Mouse (Mus musculus) hindbrain, embryonic 16.5 days (tissue): ENCODE results near the gene Prkg1. TPM values are rescaled to one million over a fixed set of nuclear protein-coding genes. Genes with fewer than 3 reads are reported as not detected.

ENCODE experiments used
- ATAC-seq: fragments of 200-750 bp; cut with Nextera tagmentation; 2 replicates; pipeline ENCODE4 v1.8.0; 2017; ENCODE audit warnings: moderate TSS enrichment, moderate library complexity
- H3K27ac ChIP-seq: fragments of 300-500 bp; sonication (generic); 2 replicates; pipeline ENCODE4 v1.5.1; 2014; ENCODE audit warnings: low read depth, mild to moderate bottlenecking, control low read depth, low read length, moderate library complexity
- H3K27me3 ChIP-seq: fragments of 300-500 bp; sonication (generic); replicated peaks from 2 replicates; pipeline ENCODE4 v1.6.1; 2014; ENCODE audit warnings: low read length; ENCODE audit not compliant: control insufficient read depth, insufficient read depth
- H3K36me3 ChIP-seq: fragments of 300-500 bp; sonication (generic); 2 replicates; pipeline ENCODE4 v1.6.1; 2014; ENCODE audit warnings: mild to moderate bottlenecking, low read length, moderate library complexity, mixed read lengths; ENCODE audit not compliant: control insufficient read depth, insufficient read depth
- H3K4me1 ChIP-seq: fragments of 300-500 bp; sonication (generic); 2 replicates; pipeline ENCODE4 v1.6.1; 2014; ENCODE audit warnings: low read depth, low read length; ENCODE audit not compliant: control insufficient read depth, insufficient read depth
- H3K4me2 ChIP-seq: fragments of 300-500 bp; sonication (generic); 2 replicates; pipeline ENCODE4 v1.6.1; 2014; ENCODE audit warnings: mild to moderate bottlenecking, low read length, control low read depth, moderate library complexity
- H3K4me3 ChIP-seq: fragments of 300-500 bp; sonication (generic); 2 replicates; pipeline ENCODE4 v1.5.1; 2014; ENCODE audit warnings: mild to moderate bottlenecking, low read length, control low read depth, moderate library complexity
- H3K9ac ChIP-seq: fragments of 300-500 bp; sonication (generic); 2 replicates; pipeline ENCODE4 v1.6.1; 2014; ENCODE audit warnings: low read depth, mild to moderate bottlenecking, control low read depth, low read length, moderate library complexity
- H3K9me3 ChIP-seq: fragments of 300-500 bp; sonication (generic); 2 replicates; pipeline ENCODE4 v1.6.1; 2014; ENCODE audit warnings: mild to moderate bottlenecking, low read length, moderate library complexity; ENCODE audit not compliant: control insufficient read depth
- WGBS: fragments of 180-500 bp; shearing (Covaris S2); extraction: QIAGEN DNeasy Blood & Tissue Kit; methylation state at CpG from one replicate; pipeline ENCODE4 v1.1.7; 2014; 5-methylcytosine and 5-hydroxymethylcytosine counted together
- polyA plus RNA-seq: library from polyadenylated mRNA; unstranded; fragments of >200 nt; fragmentation: Nextera tagmentation; extraction: Ambion mirVana; gene quantifications from 2 replicates; pipeline ENCODE4 v1.2.1, GENCODE M21; 2015

The Prkg1 gene
- polyA plus RNA-seq, 1 experiment from 2014 or later: 4.8 TPM

DNA sequence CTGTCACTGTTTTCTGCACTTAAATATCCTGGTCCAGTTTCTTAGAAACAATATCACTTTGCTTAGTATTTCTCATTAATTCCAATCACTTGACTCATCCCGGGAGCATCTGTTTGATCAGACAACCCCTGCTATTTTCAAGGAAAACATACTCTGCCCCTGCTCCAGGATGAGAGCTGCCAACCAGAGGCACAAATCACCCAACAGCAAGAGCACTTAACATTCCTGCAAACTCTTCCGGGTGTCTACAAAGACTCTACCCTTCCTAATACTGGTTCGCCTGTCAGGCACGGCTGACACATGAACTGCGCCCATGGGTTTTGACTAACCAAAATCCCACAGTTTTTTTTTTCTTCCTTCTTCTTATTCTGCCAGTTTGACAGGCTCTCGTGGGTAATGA lies 65.9 kb downstream of the Prkg1 start:
- H3K4me1 ChIP-seq: no peaks in the 10 kb centered on the region
- no peak overlapping the region for H3K4me2 ChIP-seq
- no peaks in the 10 kb centered on the region for H3K9me3 ChIP-seq
- no peak overlapping the region for H3K4me3 ChIP-seq
- H3K27me3 ChIP-seq: no peaks in the 10 kb centered on the region
- ATAC-seq: no peak
- H3K27ac ChIP-seq: no peak overlapping the region
- WGBS: 78% methylated on average over 6 of the region's 6 CpGs
- H3K36me3 ChIP-seq: no peaks in the 10 kb centered on the region
- H3K9ac ChIP-seq: no peak overlapping the region

DNA sequence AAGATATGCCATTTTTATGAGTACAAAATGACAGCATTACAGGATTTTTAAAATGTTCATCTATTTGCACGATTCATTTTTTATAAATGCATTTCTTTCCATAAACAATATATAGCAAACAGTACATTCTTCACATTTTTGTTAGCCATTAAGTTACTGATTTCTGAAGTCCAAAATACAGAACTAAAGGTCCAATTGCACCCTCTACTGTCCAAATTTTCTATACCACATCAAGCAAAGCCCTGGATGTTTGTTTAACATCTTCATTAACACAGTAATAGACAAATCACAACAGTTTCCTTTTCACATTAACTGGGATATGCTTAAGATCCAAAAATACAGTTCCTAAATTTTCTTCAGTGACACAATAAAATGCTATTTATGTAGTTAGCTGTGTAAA lies 84.0 kb downstream of the Prkg1 start:
- H3K4me2 ChIP-seq: no peak overlapping the region
- 39% methylated on average over 1 of the region's 1 CpGs for WGBS
- H3K9ac ChIP-seq: no peak overlapping the region
- H3K9me3 ChIP-seq: no peaks in the 10 kb centered on the region
- no peaks in the 10 kb centered on the region for H3K36me3 ChIP-seq
- no peak for ATAC-seq
- H3K4me1 ChIP-seq: no peaks in the 10 kb centered on the region
- H3K27ac ChIP-seq: no peak overlapping the region
- no peak overlapping the region for H3K4me3 ChIP-seq
- H3K27me3 ChIP-seq: no peaks in the 10 kb centered on the region

DNA sequence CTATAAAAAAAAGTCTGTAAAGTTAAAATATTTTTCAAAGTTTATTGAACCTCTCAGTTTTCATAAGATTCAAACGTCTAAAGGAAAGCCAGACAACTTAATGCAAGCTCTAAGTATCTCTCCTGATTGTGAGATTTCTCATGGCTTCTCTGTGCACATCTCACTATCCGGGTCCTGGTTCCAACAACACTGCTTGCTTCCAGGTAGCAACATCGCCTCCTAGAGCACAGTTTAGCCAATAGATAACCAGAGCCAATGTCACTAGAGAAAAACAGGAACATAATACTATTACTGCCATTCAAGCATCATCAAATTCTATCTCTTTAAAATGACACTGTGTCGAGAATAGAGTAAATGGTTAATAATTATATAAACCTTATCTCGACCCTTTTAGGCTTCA lies 86.5 kb downstream of the Prkg1 start:
- Histone ChIP-seq H3K27me3 (no peaks in the 10 kb centered on the region), H3K4me3 (no peak overlapping the region), H3K9me3 (no peaks in the 10 kb centered on the region), H3K4me1 (no peaks in the 10 kb centered on the region), H3K36me3 (no peaks in the 10 kb centered on the region), H3K9ac (no peak overlapping the region), H3K4me2 (no peak overlapping the region), H3K27ac (no peak overlapping the region)
- 51% methylated on average over 5 of the region's 5 CpGs for WGBS
- ATAC-seq: no peak

DNA sequence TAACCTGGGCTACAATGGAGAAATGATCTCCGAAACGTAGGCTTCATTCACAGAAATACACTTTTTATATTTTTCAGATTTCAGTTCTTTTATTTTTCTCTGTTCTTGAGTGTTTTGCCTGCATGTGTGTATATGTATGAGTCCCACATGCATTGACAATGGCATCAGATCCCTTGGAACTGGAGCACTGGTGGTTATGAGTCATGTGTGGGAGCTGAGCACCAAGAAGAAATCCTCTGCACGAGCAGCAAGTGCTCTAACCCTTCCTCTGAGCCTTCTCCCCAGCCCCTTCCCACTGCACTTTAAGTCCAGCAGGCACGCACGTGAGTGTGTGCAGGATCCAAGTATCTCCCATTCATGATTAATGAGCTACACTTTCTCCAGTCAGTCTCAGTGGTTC lies 93.1 kb downstream of the Prkg1 start:
- Histone ChIP-seq H3K27ac (no peak overlapping the region), H3K9ac (no peak overlapping the region), H3K36me3 (no peaks in the 10 kb centered on the region), H3K4me2 (no peak overlapping the region), H3K4me3 (no peak overlapping the region), H3K4me1 (no peaks in the 10 kb centered on the region), H3K27me3 (no peaks in the 10 kb centered on the region), H3K9me3 (no peaks in the 10 kb centered on the region)
- ATAC-seq: no peak
- WGBS: 80% methylated on average over 5 of the region's 5 CpGs

DNA sequence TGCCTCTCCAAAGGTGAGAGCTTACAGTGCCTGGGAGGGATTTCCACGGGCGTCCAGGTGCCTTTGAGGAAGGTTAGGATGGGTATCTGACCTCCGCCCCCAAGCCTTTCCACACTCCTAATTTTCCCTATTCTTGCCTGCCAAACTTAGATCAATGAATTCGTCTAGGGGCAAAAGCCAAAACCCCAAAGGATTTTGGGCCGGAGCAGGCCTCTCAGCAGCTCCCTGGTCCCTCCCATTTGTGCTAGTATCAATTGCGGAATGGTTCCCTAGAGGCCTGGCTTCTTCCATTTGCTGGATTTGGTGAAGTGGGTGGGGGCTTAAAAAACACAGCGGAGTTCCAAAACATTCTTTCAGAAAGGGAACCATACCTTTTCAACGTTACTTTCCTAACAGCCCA lies 99.8 kb downstream of the Prkg1 start:
- Histone ChIP-seq H3K27me3 (no peaks in the 10 kb centered on the region), H3K9ac (peak overlapping the region; percentile 78), H3K4me1 (peaks cover 11% of the 10 kb centered on the region), H3K27ac (no peak overlapping the region; the same call in 1 of the 2 replicates), H3K4me3 (peak overlapping the region; percentile 64), H3K9me3 (no peaks in the 10 kb centered on the region), H3K4me2 (peak overlapping the region; percentile 90), H3K36me3 (no peaks in the 10 kb centered on the region)
- no peak for ATAC-seq
- 5% methylated on average over 8 of the region's 8 CpGs for WGBS

DNA sequence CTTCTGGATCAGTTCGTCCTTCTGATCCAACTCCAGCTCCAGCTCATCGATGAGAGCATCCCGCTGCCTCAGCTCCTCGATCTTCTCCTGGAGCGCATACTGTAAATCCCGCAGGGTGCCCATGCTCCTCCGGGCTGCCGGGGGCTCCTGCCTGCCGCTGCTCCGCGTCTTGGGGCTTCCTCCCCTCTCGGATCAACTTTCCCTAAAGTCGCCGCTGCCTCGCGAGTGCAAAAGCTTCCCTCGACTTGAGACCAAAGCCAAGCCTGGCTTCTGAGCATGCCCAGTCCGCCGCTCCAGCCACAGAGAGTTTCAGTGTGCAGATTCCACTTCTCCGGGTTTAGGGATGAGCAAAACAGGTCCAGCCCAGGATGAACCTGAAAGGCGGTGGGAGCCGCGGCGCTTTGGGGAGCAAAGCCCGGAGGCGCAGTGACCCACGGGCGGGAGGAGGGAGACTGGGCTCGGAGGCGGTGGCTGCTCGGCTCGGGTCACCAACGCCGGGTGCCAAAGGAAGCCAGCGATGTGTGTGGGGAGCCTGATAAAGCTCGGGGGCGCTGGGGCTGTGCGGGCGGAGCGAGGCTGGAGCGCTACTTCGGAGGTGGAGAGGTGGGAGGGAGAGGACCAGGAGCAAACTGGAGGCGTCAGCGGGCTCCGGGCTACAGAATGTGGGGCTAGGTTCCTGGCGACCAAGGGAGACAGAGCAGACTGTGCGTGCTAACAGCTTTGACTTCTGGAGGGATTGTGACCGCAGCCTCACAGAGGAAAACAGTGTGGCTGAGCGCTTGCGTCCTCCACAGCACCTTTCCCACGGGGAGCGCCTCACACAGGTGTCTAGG lies 100.5 kb downstream of the Prkg1 start:
- Histone ChIP-seq H3K4me1 (peaks cover 11% of the 10 kb centered on the region), H3K4me2 (peak overlapping the region; percentile 90), H3K27me3 (no peaks in the 10 kb centered on the region), H3K9me3 (no peaks in the 10 kb centered on the region), H3K9ac (peak overlapping the region; percentile 78), H3K27ac (peak overlapping the region; percentile 80), H3K36me3 (no peaks in the 10 kb centered on the region), H3K4me3 (peak overlapping the region; percentile 64)
- peak; percentile 91 for ATAC-seq
- WGBS: under 1% methylated on average over 50 of the region's 52 CpGs

DNA sequence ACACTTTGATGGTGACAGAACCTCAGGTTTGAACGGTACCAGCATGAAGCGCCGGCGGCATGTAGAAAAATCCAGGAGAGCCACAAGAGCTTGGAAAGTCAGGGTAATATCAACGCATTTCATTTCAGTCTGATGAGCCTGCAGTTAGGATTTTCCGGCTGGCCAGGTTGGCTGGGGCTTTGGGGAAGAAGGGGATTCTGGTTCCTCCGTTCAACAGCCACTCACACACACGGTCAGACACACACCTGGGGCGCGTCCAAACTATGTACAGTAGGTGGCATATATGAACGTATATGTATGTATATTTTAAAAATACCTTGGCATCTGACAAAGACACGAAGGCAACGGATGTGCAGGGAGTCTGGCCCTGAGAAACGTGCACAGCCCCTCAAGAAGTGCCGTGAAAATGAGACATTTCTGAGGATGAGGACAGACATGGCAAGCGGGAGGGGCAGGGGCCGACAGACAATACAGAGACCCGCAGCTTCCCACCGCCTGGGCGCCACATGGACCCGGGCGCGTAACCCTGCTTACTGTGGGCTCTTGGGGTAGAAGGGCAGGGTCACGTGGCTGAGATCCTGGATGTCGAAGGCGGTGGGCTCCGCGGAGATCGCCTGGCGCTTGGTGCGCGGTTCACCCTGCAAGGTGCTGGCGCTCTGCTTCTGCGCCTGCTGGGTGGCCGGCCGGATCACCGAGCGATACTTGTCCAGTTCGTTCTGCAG lies 101.2 kb downstream of the Prkg1 start:
- H3K36me3 ChIP-seq: no peaks in the 10 kb centered on the region
- H3K9me3 ChIP-seq: no peaks in the 10 kb centered on the region
- 5% methylated on average over 39 of the region's 39 CpGs for WGBS
- ATAC-seq: peak; percentile 84
- H3K4me3 ChIP-seq: peak overlapping the region; percentile 64
- peak overlapping the region; percentile 78 for H3K9ac ChIP-seq
- H3K4me2 ChIP-seq: peak overlapping the region; percentile 90
- peaks cover 17% of the 10 kb centered on the region for H3K4me1 ChIP-seq
- H3K27me3 ChIP-seq: no peaks in the 10 kb centered on the region
- peak overlapping the region; percentile 80 for H3K27ac ChIP-seq

DNA sequence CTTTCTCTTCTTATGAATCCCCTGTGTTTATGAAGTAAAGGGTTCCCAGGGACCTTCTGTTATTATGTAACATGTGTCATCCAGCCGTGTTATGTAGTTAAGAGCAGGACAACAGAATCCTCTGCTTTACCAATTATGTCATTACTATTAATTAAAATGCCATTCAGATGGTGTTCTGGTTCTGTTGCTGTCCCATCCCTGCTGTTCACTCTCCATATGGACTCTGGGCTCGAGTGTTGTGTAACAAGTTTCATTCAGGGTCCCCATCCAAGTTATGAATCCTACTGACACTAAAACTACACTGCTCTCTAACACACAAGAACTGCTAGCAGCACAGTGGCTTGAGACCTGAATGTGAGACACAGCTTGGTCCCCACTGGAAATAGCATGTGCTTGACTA lies 102.0 kb downstream of the Prkg1 start:
- Histone ChIP-seq H3K4me1 (peaks cover 17% of the 10 kb centered on the region), H3K27ac (no peak overlapping the region), H3K9me3 (no peaks in the 10 kb centered on the region), H3K36me3 (no peaks in the 10 kb centered on the region), H3K27me3 (no peaks in the 10 kb centered on the region), H3K4me3 (peak overlapping the region; percentile 64), H3K4me2 (peak overlapping the region; percentile 90), H3K9ac (no peak overlapping the region)
- WGBS: 55% methylated on average over 2 of the region's 2 CpGs
- no peak for ATAC-seq

DNA sequence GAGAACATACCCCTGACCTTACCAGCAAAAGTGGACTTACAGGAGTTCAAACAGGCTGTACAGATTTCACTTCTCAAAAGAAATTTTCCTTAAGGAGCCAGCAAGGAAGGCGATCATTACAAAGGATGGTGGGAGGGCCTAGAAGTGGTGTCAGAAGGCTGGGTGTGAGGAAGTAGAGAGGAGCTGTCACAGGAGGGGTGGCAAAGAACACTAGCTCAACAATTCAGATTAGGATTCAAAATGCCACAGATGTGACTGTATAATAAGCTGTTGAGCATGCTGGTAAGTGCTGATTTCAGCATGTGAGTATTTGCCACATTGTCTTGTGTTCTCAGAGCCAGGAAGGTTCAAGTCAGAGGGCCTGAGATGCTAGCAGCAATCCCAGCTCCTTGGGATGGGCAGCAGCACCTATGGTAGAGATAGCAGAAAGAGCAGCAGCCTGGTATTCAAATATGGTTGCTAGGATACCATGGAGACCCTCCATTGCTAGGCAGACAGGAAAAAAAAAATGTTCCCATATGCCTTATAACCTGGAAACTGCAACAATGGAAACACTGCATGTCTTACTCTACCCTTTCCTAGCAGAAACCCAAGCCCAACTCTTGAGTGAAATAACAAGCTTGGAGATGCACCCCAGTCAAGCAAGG lies 106.0 kb downstream of the Prkg1 start:
- ATAC-seq: peak; percentile 66
- no peaks in the 10 kb centered on the region for H3K36me3 ChIP-seq
- H3K4me1 ChIP-seq: peaks cover 11% of the 10 kb centered on the region
- no peak overlapping the region for H3K9ac ChIP-seq
- H3K27me3 ChIP-seq: no peaks in the 10 kb centered on the region
- H3K4me2 ChIP-seq: no peak overlapping the region
- H3K4me3 ChIP-seq: no peak overlapping the region
- H3K27ac ChIP-seq: no peak overlapping the region; the same call in 1 of the 2 replicates
- H3K9me3 ChIP-seq: no peaks in the 10 kb centered on the region
- WGBS: 63% methylated on average over 1 of the region's 1 CpGs
